Mouse (Mus musculus) CH12.LX (cell line): Measurements from ENCODE around the gene Adamts7. TPM values are rescaled to one million over a fixed set of nuclear protein-coding genes. Genes with fewer than 3 reads are reported as not detected.

Source experiments
- DNase-seq: peaks from one replicate; pipeline ENCODE4 v3.0.0-alpha.2; 2013; ENCODE audit errors: extremely low read depth
- H3K27ac ChIP-seq: 2 replicates; pipeline ENCODE4 v1.5.1; 2012; ENCODE audit warnings: low read depth, mild to moderate bottlenecking, control low read depth, moderate library complexity; ENCODE audit not compliant: insufficient read depth
- H3K27me3 ChIP-seq: replicated peaks from 2 replicates; pipeline ENCODE3; 2012; ENCODE audit warnings: inconsistent platforms
- H3K36me3 ChIP-seq, 2 experiments: replicated peaks in 1 of 2; 2 replicates each; pipeline versions ENCODE3 to v1.6.1; 2012; ENCODE audit warnings: inconsistent platforms in 1 of 2, low read length in 1 of 2, mild to moderate bottlenecking in 1 of 2, mixed read lengths in 1 of 2, moderate library complexity in 1 of 2; ENCODE audit not compliant: control insufficient read depth in 1 of 2, insufficient read depth in 1 of 2
- H3K4me1 ChIP-seq, 2 experiments: 2 replicates each; pipeline ENCODE4 v1.6.1; 2012; ENCODE audit warnings: inconsistent platforms in 1 of 2, moderate library complexity in 1 of 2; ENCODE audit not compliant: insufficient read depth in 2 of 2, control insufficient read depth in 1 of 2
- H3K4me2 ChIP-seq: 2 replicates; pipeline ENCODE4 v1.6.1; 2012; ENCODE audit warnings: low read depth, mild to moderate bottlenecking, control low read depth; ENCODE audit not compliant: poor library complexity, insufficient read depth, severe bottlenecking
- H3K4me3 ChIP-seq, 3 experiments: fragments of 150-350 bp in 1 of 3; sonication (generic) in 1 of 3; replicated peaks in 1 of 3; 2 replicates each; pipeline versions ENCODE3 to v1.5.1; 2011 to 2012; ENCODE audit warnings: low read depth in 2 of 3, low read length in 2 of 3, mild to moderate bottlenecking in 2 of 3, moderate library complexity in 2 of 3, control low read depth in 1 of 3, improper control_type of control experiment in 1 of 3, inconsistent platforms in 1 of 3, mixed read lengths in 1 of 3; ENCODE audit not compliant: poor library complexity in 1 of 3
- H3K79me2 ChIP-seq: replicated peaks from 2 replicates; pipeline ENCODE4 v1.6.1; 2012; ENCODE audit warnings: mild to moderate bottlenecking, moderate library complexity; ENCODE audit not compliant: control insufficient read depth, poor library complexity, insufficient read depth, severe bottlenecking; ENCODE audit errors: extremely low read depth
- H3K9ac ChIP-seq: 2 replicates; pipeline ENCODE4 v1.6.1; 2012; ENCODE audit warnings: low read depth, mild to moderate bottlenecking, control low read depth, moderate library complexity; ENCODE audit not compliant: insufficient read depth
- H3K9me3 ChIP-seq: replicated peaks from 2 replicates; pipeline ENCODE3; 2012; ENCODE audit warnings: low read length, inconsistent platforms, mixed read lengths
- CHD2 ChIP-seq: IDR thresholded peaks from 2 replicates; pipeline ENCODE4 v1.6.1; 2011; ENCODE audit warnings: low read length, improper control_type of control experiment
- CTCF ChIP-seq, 2 experiments: IDR thresholded peaks in 1 of 2; conservative IDR thresholded peaks in 1 of 2; 2 replicates each; pipeline ENCODE4 v1.5.1; 2011 to 2012; ENCODE audit warnings: low read depth in 2 of 2, low read length in 2 of 2, improper control_type of control experiment in 1 of 2, inconsistent platforms in 1 of 2, mild to moderate bottlenecking in 1 of 2, moderate library complexity in 1 of 2
- ELF1 ChIP-seq: IDR thresholded peaks from 2 replicates; pipeline ENCODE4 v1.6.1; 2014; ENCODE audit warnings: low read depth, mild to moderate bottlenecking, inconsistent platforms, low read length, improper control_type of control experiment
- ETS1 ChIP-seq: conservative IDR thresholded peaks from 2 replicates; pipeline ENCODE4 v1.6.1; 2012; ENCODE audit warnings: low read depth, mild to moderate bottlenecking, inconsistent platforms, low read length, improper control_type of control experiment, moderate library complexity
- HCFC1 ChIP-seq: IDR thresholded peaks from 2 replicates; pipeline ENCODE4 v1.6.1; 2012; ENCODE audit warnings: low read depth, mild to moderate bottlenecking, inconsistent platforms, low read length, improper control_type of control experiment
- IRF4 ChIP-seq: IDR thresholded peaks from 2 replicates; pipeline ENCODE4 v1.6.1; 2014; ENCODE audit warnings: low read depth, mild to moderate bottlenecking, inconsistent platforms, low read length, improper control_type of control experiment
- JUN ChIP-seq: IDR thresholded peaks from 2 replicates; pipeline ENCODE4 v1.6.1; 2011; ENCODE audit warnings: low read depth, mild to moderate bottlenecking, low read length, improper control_type of control experiment, moderate library complexity; ENCODE audit not compliant: insufficient read depth
- JUND ChIP-seq: conservative IDR thresholded peaks from 2 replicates; pipeline ENCODE4 v1.6.1; 2011; ENCODE audit warnings: low read depth, low read length, improper control_type of control experiment
- KAT2A ChIP-seq: IDR thresholded peaks from 2 replicates; pipeline ENCODE4 v1.6.1; 2012; ENCODE audit warnings: low read length, improper control_type of control experiment, inconsistent platforms; ENCODE audit not compliant: insufficient replicate concordance
- MAX ChIP-seq: IDR thresholded peaks from 2 replicates; pipeline ENCODE4 v1.6.1; 2011; ENCODE audit warnings: low read length, improper control_type of control experiment
- MAZ ChIP-seq: IDR thresholded peaks from 2 replicates; pipeline ENCODE4 v1.6.1; 2012; ENCODE audit warnings: low read depth, mild to moderate bottlenecking, inconsistent platforms, low read length, improper control_type of control experiment, moderate library complexity
- MEF2A ChIP-seq: IDR thresholded peaks from 2 replicates; pipeline ENCODE4 v1.6.1; 2014; ENCODE audit warnings: low read depth, mild to moderate bottlenecking, inconsistent platforms, low read length, improper control_type of control experiment, borderline replicate concordance
- MYC ChIP-seq: IDR thresholded peaks from 2 replicates; pipeline ENCODE4 v1.6.1; 2011; ENCODE audit warnings: low read depth, mild to moderate bottlenecking, improper control_type of control experiment, low read length
- PAX5 ChIP-seq: IDR thresholded peaks from 2 replicates; pipeline ENCODE4 v1.6.1; 2012; ENCODE audit warnings: low read length, inconsistent platforms, mixed read lengths
- POLR2A ChIP-seq: IDR thresholded peaks from 2 replicates; pipeline ENCODE4 v1.6.1; 2011; ENCODE audit warnings: low read depth, mild to moderate bottlenecking, improper control_type of control experiment, low read length
- RAD21 ChIP-seq: IDR thresholded peaks from 2 replicates; pipeline ENCODE4 v1.6.1; 2011; ENCODE audit warnings: low read depth, mild to moderate bottlenecking, low read length, improper control_type of control experiment, moderate library complexity
- RCOR1 ChIP-seq: conservative IDR thresholded peaks from 2 replicates; pipeline ENCODE4 v1.6.1; 2012; ENCODE audit warnings: low read depth, mild to moderate bottlenecking, inconsistent platforms, low read length, improper control_type of control experiment
- SIN3A ChIP-seq: IDR thresholded peaks from 2 replicates; pipeline ENCODE4 v1.6.1; 2012; ENCODE audit warnings: low read length, improper control_type of control experiment, inconsistent platforms
- SMC3 ChIP-seq: IDR thresholded peaks from 2 replicates; pipeline ENCODE4 v1.6.1; 2011; ENCODE audit warnings: low read depth, low read length, improper control_type of control experiment
- TCF12 ChIP-seq: IDR thresholded peaks from 2 replicates; pipeline ENCODE4 v1.6.1; 2014; ENCODE audit warnings: low read depth, mild to moderate bottlenecking, inconsistent platforms, low read length, improper control_type of control experiment
- UBTF ChIP-seq: IDR thresholded peaks from 2 replicates; pipeline ENCODE4 v1.6.1; 2012; ENCODE audit warnings: low read depth, mild to moderate bottlenecking, inconsistent platforms, low read length, improper control_type of control experiment, moderate library complexity
- USF1 ChIP-seq: IDR thresholded peaks from 2 replicates; pipeline ENCODE4 v1.6.1; 2014; ENCODE audit warnings: low read depth, mild to moderate bottlenecking, inconsistent platforms, low read length, improper control_type of control experiment
- USF2 ChIP-seq: conservative IDR thresholded peaks from 2 replicates; pipeline ENCODE4 v1.6.1; 2011; ENCODE audit warnings: low read depth, low read length, improper control_type of control experiment
- ZC3H11A ChIP-seq: IDR thresholded peaks from 2 replicates; pipeline ENCODE4 v1.6.1; 2012; ENCODE audit warnings: low read depth, mild to moderate bottlenecking, inconsistent platforms, low read length, improper control_type of control experiment
- dilution Hi-C: fragments of 300-500 bp; cut with MboI; formaldehyde crosslinking; loops from 2 replicates; pipeline ENCODE4 v1.14.3; 2020; ENCODE audit warnings: low sequenced_read_pairs; ENCODE audit not compliant: extremely low pct_unique_long_range_greater_than_20kb, extremely low pct_ligation_motif_present
- in situ Hi-C: fragments of 300-500 bp; cut with MboI; formaldehyde crosslinking; loops from 3 replicates; pipeline ENCODE4 v1.14.3; 2019; ENCODE audit warnings: low sequenced_read_pairs, low pct_ligation_motif_present, low pct_unique_long_range_greater_than_20kb, mixed read lengths
- polyA plus RNA-seq: library from polyadenylated mRNA; unstranded; fragments of >175 nt; gene quantifications from 2 replicates; pipeline ENCODE4 v1.2.1, GENCODE M21; 2012; ENCODE audit warnings: low read depth; ENCODE audit not compliant: insufficient read length
- total RNA-seq, 2 experiments: library from RNA; depleted of rRNA; stranded (reverse); fragments of 300-350 nt in 1 of 2; fragments of >200 nt in 1 of 2; gene quantifications; 2 replicates each; pipeline ENCODE4 v1.2.3; 2012 to 2014

The Adamts7 gene
- total and polyA plus RNA-seq, 3 experiments = 4.7 to 15.7 (median 9.2) TPM

- peak; percentile 88 for DNase-seq
- Histone ChIP-seq H3K4me1 (peaks cover 31 to 87% of the 10 kb centered on the region in 2 experiments), H3K27ac (no peak overlapping the region), H3K79me2 (no peaks in the 10 kb centered on the region), H3K9ac (no peak overlapping the region), H3K27me3 (no peaks in the 10 kb centered on the region), H3K9me3 (no peaks in the 10 kb centered on the region), H3K4me2 (no peak overlapping the region), H3K4me3 (no peak overlapping the region), H3K36me3 (peaks cover 0 to 4% of the 10 kb centered on the region in 2 experiments)
- no peak for TF ChIP-seq KAT2A
- peak; percentile 91 for TF ChIP-seq SMC3
- TF ChIP-seq RAD21 = peak; percentile 99
- 0 out of 2 replicates have a peak, but pooled peaks have one; percentile 17 for TF ChIP-seq HCFC1
- TF ChIP-seq CTCF (conservative IDR thresholded peaks at IDR 0.05 in 1 of 2, IDR thresholded peaks at IDR 0.05 in 1 of 2; ENCODE audit: low read depth in 2 of 2, low read length in 2 of 2) = peak; percentile 83 to 96
- peak; percentile 32 for TF ChIP-seq ZC3H11A
- TF ChIP-seq IRF4 = peak; percentile 43; the same call in 1 of the 2 replicates
- TF ChIP-seq JUN = no peak
- peak; percentile 78 for TF ChIP-seq ELF1
- no peak for TF ChIP-seq MAZ
- dilution Hi-C loops (no loop called here), in situ Hi-C loops (loop anchor here (5.0 to 25.0 kb wide), 3 partner anchors 198 to 456 kb away; no protein-coding TSS in a partner anchor)
Measured at GRCm38 (mm10) chr9:90206500-90206899, 43.6 kb downstream of the Adamts7 start.

GRCm38 (mm10) chr9:90207808-90208207, 44.9 kb downstream of the Adamts7 start:
- dilution Hi-C loops = no loop called here

More at GRCm38 (mm10) chr9:90207808-90208207, 44.9 kb downstream of the Adamts7 start:
- DNase-seq = no peak
- Histone ChIP-seq H3K36me3 (peaks cover 0 to 4% of the 10 kb centered on the region in 2 experiments), H3K4me1 (peaks cover 19 to 74% of the 10 kb centered on the region in 2 experiments), H3K79me2 (no peaks in the 10 kb centered on the region), H3K9me3 (no peaks in the 10 kb centered on the region), H3K4me2 (no peak overlapping the region), H3K9ac (no peak overlapping the region), H3K4me3 (no peak overlapping the region), H3K27me3 (no peaks in the 10 kb centered on the region), H3K27ac (no peak overlapping the region)
- TF ChIP-seq RAD21 (no peak), MAX (no peak), ETS1 (no peak), PAX5 (no peak), SIN3A (no peak), KAT2A (no peak), MYC (no peak), JUND (no peak), USF1 (no peak), CTCF (conservative IDR thresholded peaks at IDR 0.05 in 1 of 2, IDR thresholded peaks at IDR 0.05 in 1 of 2; ENCODE audit: low read depth in 2 of 2, low read length in 2 of 2) (no peak), SMC3 (no peak), IRF4 (no peak), MEF2A (no peak), CHD2 (no peak), TCF12 (no peak), USF2 (no peak), UBTF (no peak), POLR2A (no peak), RCOR1 (no peak)
- in situ Hi-C loops = loop anchor here (5.0 to 25.0 kb wide), 3 partner anchors 197 to 454 kb away; no protein-coding TSS in a partner anchor
